In genomic region chr16:96398806-96399205, GRCm38 (mm10) we compare ENCODE assay signal across 10 mouse cellular contexts.
"Had no signal": no experiment of that assay in that cellular context is flagged by ENCODE, and none has a peak within 500 bp of the region (broad histone marks: within the 10 kb centered on the region; RNA-seq: fewer than 3 reads in every experiment).

No protein-coding gene starts in this region.

- DNase-seq: right cerebral cortex, adult 18-20 months; right cerebral cortex, postnatal 14 days; right cerebral cortex, postnatal 25 days; spleen, adult 18-20 months; thymus, adult 18-20 months; thymus, adult 2 months; thymus, postnatal 14 days; thymus, postnatal 25 days; thymus, postnatal 36 days; thymus, postnatal 4 days had no signal
